Mouse (Mus musculus) liver, embryonic 13.5 days (tissue): ENCODE results near the gene Zdhhc12. TPM values are rescaled to one million over a fixed set of nuclear protein-coding genes. Genes with fewer than 3 reads are reported as not detected.

Experiments used
- ATAC-seq: fragments of 200-750 bp; cut with Nextera tagmentation; 2 replicates; pipeline ENCODE4 v1.8.0; 2017; ENCODE audit warnings: low read depth, mild to moderate bottlenecking, moderate number of reproducible peaks, moderate library complexity
- DNase-seq: peaks from one replicate; pipeline ENCODE4 v3.0.0; 2022
- H3K27ac ChIP-seq: fragments of 300-500 bp; sonication (generic); 2 replicates; pipeline ENCODE4 v1.5.1; 2015; ENCODE audit warnings: moderate library complexity, mild to moderate bottlenecking, inconsistent platforms
- H3K27me3 ChIP-seq: fragments of 300-500 bp; sonication (generic); 2 replicates; pipeline ENCODE4 v1.6.1; 2015; ENCODE audit warnings: mild to moderate bottlenecking, inconsistent platforms
- H3K36me3 ChIP-seq: fragments of 300-500 bp; sonication (generic); 2 replicates; pipeline ENCODE4 v1.6.1; 2015; ENCODE audit warnings: mild to moderate bottlenecking, inconsistent platforms
- H3K4me1 ChIP-seq: fragments of 300-500 bp; sonication (generic); replicated peaks from 2 replicates; pipeline ENCODE4 v1.6.1; 2015; ENCODE audit warnings: inconsistent platforms
- H3K4me2 ChIP-seq: fragments of 300-500 bp; sonication (generic); 2 replicates; pipeline ENCODE4 v1.6.1; 2015; ENCODE audit warnings: inconsistent platforms, mild to moderate bottlenecking, moderate library complexity
- H3K4me3 ChIP-seq: fragments of 300-500 bp; sonication (generic); replicated peaks from 2 replicates; pipeline ENCODE4 v1.5.1; 2015; ENCODE audit warnings: mild to moderate bottlenecking, inconsistent platforms
- H3K9ac ChIP-seq: fragments of 300-500 bp; sonication (generic); 2 replicates; pipeline ENCODE4 v1.6.1; 2015; ENCODE audit warnings: mild to moderate bottlenecking, inconsistent platforms
- H3K9me3 ChIP-seq: fragments of 300-500 bp; sonication (generic); replicated peaks from 2 replicates; pipeline ENCODE4 v1.6.1; 2016; ENCODE audit warnings: inconsistent platforms
- WGBS: fragments of 180-500 bp; shearing (Covaris S2); methylation state at CpG from one replicate; pipeline ENCODE4 v1.1.7; 2015; ENCODE audit not compliant: insufficient replicate concordance; 5-methylcytosine and 5-hydroxymethylcytosine counted together
- polyA plus RNA-seq: library from polyadenylated mRNA; unstranded; fragments of >200 nt; fragmentation: Nextera tagmentation; extraction: Ambion mirVana; gene quantifications from 2 replicates; pipeline ENCODE4 v1.2.1, GENCODE M21; 2015

Gene Zdhhc12
- polyA plus RNA-seq, 1 experiment from 2014 or later = 23.9 TPM

GRCm38 (mm10) chr2:30124472-30125274 lies 31.2 kb upstream of the Zdhhc12 start, which contains the start of gene Zer1:
Gene Zer1 (minus strand): TSS chr2:30124585.
- Histone ChIP-seq H3K4me1 (peaks cover 30% of the 10 kb centered on the region), H3K9me3 (no peaks in the 10 kb centered on the region), H3K36me3 (0 out of 2 replicates have a peak, but pooled peaks cover 2% of the 10 kb centered on the region), H3K27ac (peak within 1 kb of the TSS; percentile 92), H3K4me3 (peak within 1 kb of the TSS; percentile 91), H3K4me2 (peak within 1 kb of the TSS; percentile 95), H3K27me3 (no peaks in the 10 kb centered on the region), H3K9ac (peak within 1 kb of the TSS; percentile 89)
- ATAC-seq (peak; percentile 98), DNase-seq (peak; percentile 88)
- WGBS = 11% methylated on average over 31 of the region's 31 CpGs

GRCm38 (mm10) chr2:30123729-30124471 lies 30.5 kb upstream of the Zdhhc12 start:
- 2% methylated on average over 44 of the region's 44 CpGs for WGBS
- ATAC-seq = no peak; the same call in none of the 2 replicates
- Histone ChIP-seq H3K4me1 (peaks cover 28% of the 10 kb centered on the region), H3K27ac (peak overlapping the region; percentile 92), H3K9me3 (no peaks in the 10 kb centered on the region), H3K4me2 (peak overlapping the region; percentile 95), H3K27me3 (no peaks in the 10 kb centered on the region), H3K9ac (peak overlapping the region; percentile 89), H3K4me3 (peak overlapping the region; percentile 91), H3K36me3 (0 out of 2 replicates have a peak, but pooled peaks cover 2% of the 10 kb centered on the region)
- no peak for DNase-seq

GRCm38 (mm10) chr2:30122766-30123165 lies 29.3 kb upstream of the Zdhhc12 start:
- Histone ChIP-seq H3K27ac (no peak overlapping the region), H3K4me3 (no peak overlapping the region), H3K27me3 (no peaks in the 10 kb centered on the region), H3K4me1 (peaks cover 28% of the 10 kb centered on the region), H3K9me3 (no peaks in the 10 kb centered on the region), H3K4me2 (peak overlapping the region; percentile 95; the same call in 1 of the 2 replicates), H3K36me3 (0 out of 2 replicates have a peak, but pooled peaks cover 2% of the 10 kb centered on the region), H3K9ac (no peak overlapping the region)
- no peak for DNase-seq
- WGBS = 75% methylated on average over 5 of the region's 5 CpGs
- ATAC-seq = no peak

GRCm38 (mm10) chr2:30120269-30120668 lies 26.8 kb upstream of the Zdhhc12 start:
- H3K36me3 ChIP-seq = 0 out of 2 replicates have a peak, but pooled peaks cover 2% of the 10 kb centered on the region
- ATAC-seq = no peak
- H3K4me3 ChIP-seq = no peak overlapping the region
- no peak overlapping the region for H3K4me2 ChIP-seq
- peaks cover 34% of the 10 kb centered on the region for H3K4me1 ChIP-seq
- H3K9ac ChIP-seq = no peak overlapping the region
- no peak overlapping the region for H3K27ac ChIP-seq
- H3K9me3 ChIP-seq = no peaks in the 10 kb centered on the region
- no peaks in the 10 kb centered on the region for H3K27me3 ChIP-seq
- 73% methylated on average over 4 of the region's 4 CpGs for WGBS
- DNase-seq = no peak

- 63% methylated on average over 6 of the region's 6 CpGs for WGBS
- no peak for DNase-seq
- H3K9ac ChIP-seq = no peak overlapping the region
These were observed 26.2 kb upstream of the Zdhhc12 start for GRCm38 (mm10) chr2:30119641-30120051.

GRCm38 (mm10) chr2:30112564-30112963 lies 19.1 kb upstream of the Zdhhc12 start:
- Histone ChIP-seq H3K27ac (0 out of 2 replicates have a peak overlapping the region, but pooled peaks have one; percentile 12), H3K9me3 (no peaks in the 10 kb centered on the region), H3K4me1 (peaks cover 52% of the 10 kb centered on the region), H3K36me3 (peaks cover 35% of the 10 kb centered on the region), H3K4me2 (no peak overlapping the region), H3K9ac (no peak overlapping the region), H3K27me3 (no peaks in the 10 kb centered on the region), H3K4me3 (no peak overlapping the region)
- DNase-seq = no peak
- 35% methylated on average over 5 of the region's 5 CpGs for whole genome bisulfite sequencing
- ATAC-seq = peak; percentile 13

More at GRCm38 (mm10) chr2:30119641-30120051, 26.2 kb upstream of the Zdhhc12 start:
- Histone ChIP-seq H3K36me3 (0 out of 2 replicates have a peak, but pooled peaks cover 5% of the 10 kb centered on the region), H3K4me1 (peaks cover 28% of the 10 kb centered on the region), H3K4me3 (no peak overlapping the region), H3K27me3 (no peaks in the 10 kb centered on the region), H3K4me2 (no peak overlapping the region), H3K27ac (no peak overlapping the region), H3K9me3 (no peaks in the 10 kb centered on the region)
- ATAC-seq = no peak

GRCm38 (mm10) chr2:30111500-30111899 lies 18.1 kb upstream of the Zdhhc12 start:
- Histone ChIP-seq H3K27me3 (no peaks in the 10 kb centered on the region), H3K4me2 (no peak overlapping the region), H3K4me1 (peaks cover 47% of the 10 kb centered on the region), H3K27ac (peak overlapping the region; percentile 31; the same call in 1 of the 2 replicates), H3K9ac (no peak overlapping the region), H3K36me3 (peaks cover 40% of the 10 kb centered on the region), H3K4me3 (no peak overlapping the region), H3K9me3 (no peaks in the 10 kb centered on the region)
- 19% methylated on average over 2 of the region's 2 CpGs for WGBS
- ATAC-seq = peak; percentile 82
- DNase-seq = peak; percentile 62

GRCm38 (mm10) chr2:30108260-30108659 lies 14.8 kb upstream of the Zdhhc12 start:
- no peak for ATAC-seq
- WGBS = 68% methylated on average over 4 of the region's 4 CpGs
- no peak overlapping the region for H3K4me3 ChIP-seq

GRCm38 (mm10) chr2:30107646-30108045 lies 14.2 kb upstream of the Zdhhc12 start:
- no peak overlapping the region for H3K9ac ChIP-seq
- ATAC-seq (no peak), DNase-seq (no peak)
- no peaks in the 10 kb centered on the region for H3K9me3 ChIP-seq
- no peak overlapping the region for H3K4me3 ChIP-seq
- peaks cover 44% of the 10 kb centered on the region for H3K36me3 ChIP-seq
- peaks cover 37% of the 10 kb centered on the region for H3K4me1 ChIP-seq
- H3K4me2 ChIP-seq = no peak overlapping the region
- no peaks in the 10 kb centered on the region for H3K27me3 ChIP-seq
- no peak overlapping the region for H3K27ac ChIP-seq
- 86% methylated on average over 5 of the region's 5 CpGs for WGBS

More at GRCm38 (mm10) chr2:30108260-30108659, 14.8 kb upstream of the Zdhhc12 start:
- Histone ChIP-seq H3K27me3 (no peaks in the 10 kb centered on the region), H3K9me3 (no peaks in the 10 kb centered on the region), H3K4me2 (no peak overlapping the region), H3K36me3 (peaks cover 44% of the 10 kb centered on the region), H3K9ac (no peak overlapping the region), H3K4me1 (peaks cover 43% of the 10 kb centered on the region), H3K27ac (no peak overlapping the region)
- no peak for DNase-seq

GRCm38 (mm10) chr2:30106364-30106763 lies 12.9 kb upstream of the Zdhhc12 start:
- Histone ChIP-seq H3K36me3 (peaks cover 50% of the 10 kb centered on the region), H3K27me3 (no peaks in the 10 kb centered on the region), H3K4me3 (no peak overlapping the region), H3K9me3 (no peaks in the 10 kb centered on the region), H3K27ac (no peak overlapping the region), H3K4me2 (no peak overlapping the region), H3K9ac (no peak overlapping the region), H3K4me1 (peaks cover 24% of the 10 kb centered on the region)
- DNase-seq (peak; percentile 54), ATAC-seq (no peak)

- peaks cover 23% of the 10 kb centered on the region for H3K4me1 ChIP-seq
- DNase-seq = no peak
- H3K27me3 ChIP-seq = no peaks in the 10 kb centered on the region
- no peak overlapping the region for H3K4me3 ChIP-seq
- 61% methylated on average over 4 of the region's 4 CpGs for WGBS
- H3K9ac ChIP-seq = peak overlapping the region; percentile 26; the same call in 1 of the 2 replicates
- H3K27ac ChIP-seq = no peak overlapping the region
- ATAC-seq = no peak
- no peaks in the 10 kb centered on the region for H3K9me3 ChIP-seq
- peaks cover 30% of the 10 kb centered on the region for H3K36me3 ChIP-seq
- H3K4me2 ChIP-seq = no peak overlapping the region
These were observed 6.8 kb upstream of the Zdhhc12 start for GRCm38 (mm10) chr2:30100214-30100613.
